Mouse (Mus musculus) thymus, postnatal 0 days (tissue): ENCODE results near the gene Kif28. TPM values are rescaled to one million over a fixed set of nuclear protein-coding genes. Genes with fewer than 3 reads are reported as not detected.

Experiments used
- DNase-seq: peaks from one replicate; pipeline ENCODE4 v3.0.0-alpha.2; 2015; ENCODE audit warnings: low spot score
- polyA plus RNA-seq: library from polyadenylated mRNA; unstranded; fragments of >200 nt; fragmentation: Nextera tagmentation; extraction: Ambion mirVana; gene quantifications from 2 replicates; pipeline ENCODE4 v1.2.1, GENCODE M21; 2015

The Kif28 gene
- polyA plus RNA-seq, 1 experiment from 2014 or later, result not detected

GRCm38 (mm10) chr1:179645980-179646268 is 99.1 kb downstream of the Kif28 start:
- DNase-seq, result no peak

Other genes with a start within 250 kb of the Kif28 start
- gene Smyd3, start 227.2 kb downstream of the Kif28 start, polyA plus RNA-seq, result 34.5 and 36.2 TPM in 2 replicates
- gene Tfb2m, start 199.0 kb downstream of the Kif28 start, polyA plus RNA-seq, result 38.5 and 39.6 TPM in 2 replicates
- gene Cnst, start 198.9 kb downstream of the Kif28 start, polyA plus RNA-seq, result 18.0 and 18.8 TPM in 2 replicates
- gene Sccpdh, start 77.1 kb downstream of the Kif28 start, polyA plus RNA-seq, result 15.6 and 17.0 TPM in 2 replicates
- gene Gm10518, start 58.1 kb upstream of the Kif28 start, polyA plus RNA-seq, result 0.35 and 0.39 TPM in 2 replicates
- gene Ahctf1, start 58.4 kb upstream of the Kif28 start, polyA plus RNA-seq, result 11.8 and 16.3 TPM in 2 replicates
- gene Cdc42bpa, start 215.2 kb upstream of the Kif28 start, polyA plus RNA-seq, result 2.4 and 3.9 TPM in 2 replicates